Mouse (Mus musculus) kidney, adult 2 months (tissue): ENCODE results near the gene Taf1b.

Source experiments
- CTCF ChIP-seq: fragments of 200-500 bp; conservative IDR thresholded peaks from 2 replicates; pipeline ENCODE4 v1.5.1; 2011; ENCODE audit warnings: low read depth, mild to moderate bottlenecking, control low read depth, low read length, moderate library complexity, mixed read lengths; ENCODE audit not compliant: insufficient read depth, insufficient read length
- POLR2A ChIP-seq: fragments of 200-500 bp; IDR thresholded peaks from one replicate; pipeline ENCODE4 v1.6.1; 2011; ENCODE audit warnings: low read depth, low read length, control low read depth

DNA sequence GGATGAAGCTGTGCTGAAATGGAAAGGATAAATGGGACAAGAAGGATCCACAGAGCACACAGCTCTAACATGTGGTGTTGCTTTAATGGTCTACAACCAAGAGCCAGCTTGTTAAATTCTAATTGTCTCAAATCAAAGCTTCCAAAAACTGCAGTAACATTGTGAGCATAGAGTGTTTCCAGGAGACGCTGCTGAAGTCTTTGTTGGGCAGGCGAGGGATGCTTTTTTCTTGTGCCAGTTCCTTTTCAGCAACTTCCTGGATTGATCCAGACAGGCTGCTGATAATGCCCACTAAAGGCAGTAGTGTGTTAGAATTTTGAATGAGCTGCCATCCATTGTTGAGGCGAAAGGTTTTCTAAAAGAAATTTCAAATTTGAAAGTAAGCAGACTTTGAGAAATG, 22.9 kb downstream of the Taf1b start:
- TF ChIP-seq CTCF: no peak
- TF ChIP-seq POLR2A: no peak
